Mouse (Mus musculus) embryonic fibroblast, embryonic 13.5 days (primary cell): ENCODE measurements around the gene Ncoa7.

ENCODE experiments used
- CTCF ChIP-seq: IDR thresholded peaks from 2 replicates; pipeline ENCODE4 v1.5.1; 2011; ENCODE audit warnings: mild to moderate bottlenecking, control low read depth, low read length, moderate library complexity, borderline replicate concordance; ENCODE audit not compliant: insufficient read depth
- POLR2A ChIP-seq: IDR thresholded peaks from 2 replicates; pipeline ENCODE4 v1.6.1; 2011; ENCODE audit warnings: low read depth, mild to moderate bottlenecking, control low read depth, low read length, moderate library complexity

DNA sequence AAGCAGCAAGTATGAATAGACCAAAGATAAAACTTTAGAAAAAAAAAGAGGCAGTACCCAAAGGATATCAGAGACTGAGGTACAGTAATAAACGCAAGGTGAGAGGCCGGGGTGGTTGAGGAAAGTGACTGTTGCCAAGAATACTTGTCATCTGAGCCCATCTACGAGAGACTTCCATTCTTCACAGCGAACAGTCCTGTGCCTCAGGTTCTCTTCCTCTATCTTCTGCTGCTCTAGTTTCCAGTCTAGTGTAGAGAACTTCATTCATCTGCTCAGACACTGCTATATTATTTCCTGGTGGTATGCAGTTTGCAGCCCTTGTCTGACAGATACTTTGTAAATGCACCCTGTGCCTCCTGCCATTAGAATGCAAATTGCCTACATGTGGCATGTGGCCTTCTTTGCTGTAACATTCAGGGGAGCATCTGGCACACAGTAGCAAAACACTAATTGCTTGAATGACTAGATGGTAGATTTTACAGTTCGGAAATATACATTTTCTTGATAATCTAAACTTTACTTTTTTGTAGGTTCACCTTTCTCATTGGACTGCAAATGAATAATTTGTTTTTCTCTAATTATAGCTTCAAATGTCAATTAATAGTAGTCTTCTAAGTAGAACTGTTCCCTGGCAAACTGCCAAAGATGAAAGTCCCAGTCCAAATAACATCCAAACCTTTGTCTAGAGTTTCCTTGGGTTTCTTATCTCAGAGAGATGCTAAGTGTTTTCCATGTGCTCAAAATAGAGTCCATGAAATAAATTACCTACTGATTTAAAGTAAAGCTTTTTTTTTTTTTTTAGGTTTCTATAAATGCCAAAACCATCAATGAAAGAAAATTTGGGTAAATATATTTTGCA is 178.7 kb downstream of the Ncoa7 start:
- TF ChIP-seq CTCF, result no peak
- no peak for TF ChIP-seq POLR2A
